Mouse (Mus musculus) embryonic facial prominence, embryonic 15.5 days (tissue): ENCODE measurements around the gene Olfr559. TPM values are rescaled to one million over a fixed set of nuclear protein-coding genes. Genes with fewer than 3 reads are reported as not detected.

Source experiments
- ATAC-seq: fragments of 200-750 bp; cut with Nextera tagmentation; 2 replicates; pipeline ENCODE4 v1.8.0; 2017; ENCODE audit warnings: low read depth, moderate TSS enrichment; ENCODE audit not compliant: insufficient number of reproducible peaks, low FRiP score, low TSS enrichment
- H3K27ac ChIP-seq: fragments of 300-500 bp; sonication (generic); replicated peaks from 2 replicates; pipeline ENCODE4 v1.5.1; 2015; ENCODE audit warnings: mild to moderate bottlenecking, inconsistent platforms
- H3K27me3 ChIP-seq: fragments of 300-500 bp; sonication (generic); 2 replicates; pipeline ENCODE4 v1.6.1; 2015; ENCODE audit warnings: inconsistent platforms
- H3K36me3 ChIP-seq: fragments of 300-500 bp; sonication (generic); 2 replicates; pipeline ENCODE4 v1.6.1; 2015; ENCODE audit warnings: mild to moderate bottlenecking, inconsistent platforms
- H3K4me1 ChIP-seq: fragments of 300-500 bp; sonication (generic); 2 replicates; pipeline ENCODE4 v1.6.1; 2015; ENCODE audit warnings: inconsistent platforms
- H3K4me2 ChIP-seq: fragments of 300-500 bp; sonication (generic); replicated peaks from 2 replicates; pipeline ENCODE4 v1.6.1; 2015; ENCODE audit warnings: mild to moderate bottlenecking, inconsistent platforms
- H3K4me3 ChIP-seq: fragments of 300-500 bp; sonication (generic); replicated peaks from 2 replicates; pipeline ENCODE4 v1.5.1; 2015; ENCODE audit warnings: mild to moderate bottlenecking, inconsistent platforms
- H3K9ac ChIP-seq: fragments of 300-500 bp; sonication (generic); 2 replicates; pipeline ENCODE4 v1.6.1; 2015; ENCODE audit warnings: inconsistent platforms
- H3K9me3 ChIP-seq: fragments of 300-500 bp; sonication (generic); replicated peaks from 2 replicates; pipeline ENCODE4 v1.6.1; 2016; ENCODE audit warnings: inconsistent platforms
- WGBS: fragments of 180-500 bp; shearing (Covaris S2); methylation state at CpG from one replicate; pipeline ENCODE4 v1.1.7; 2015; 5-methylcytosine and 5-hydroxymethylcytosine counted together
- polyA plus RNA-seq: library from polyadenylated mRNA; unstranded; fragments of >200 nt; fragmentation: Nextera tagmentation; extraction: Ambion mirVana; gene quantifications from 2 replicates; pipeline ENCODE4 v1.2.1, GENCODE M21; 2015

Olfr559 gene
- polyA plus RNA-seq, 1 experiment from 2014 or later: not detected

- no peak for ATAC-seq
- 85% methylated on average over 1 of the region's 1 CpGs for WGBS
- H3K9me3 ChIP-seq: no peaks in the 10 kb centered on the region
- H3K9ac ChIP-seq: no peak overlapping the region
- H3K27ac ChIP-seq: no peak overlapping the region
- H3K4me2 ChIP-seq: no peak overlapping the region
- H3K4me1 ChIP-seq: no peaks in the 10 kb centered on the region
- H3K27me3 ChIP-seq: no peaks in the 10 kb centered on the region
- no peak overlapping the region for H3K4me3 ChIP-seq
- H3K36me3 ChIP-seq: peaks cover 3% of the 10 kb centered on the region; the same call in 1 of the 2 replicates
Observed at GRCm38 (mm10) chr7:102681916-102682315, 45.4 kb downstream of the Olfr559 start.

DNA sequence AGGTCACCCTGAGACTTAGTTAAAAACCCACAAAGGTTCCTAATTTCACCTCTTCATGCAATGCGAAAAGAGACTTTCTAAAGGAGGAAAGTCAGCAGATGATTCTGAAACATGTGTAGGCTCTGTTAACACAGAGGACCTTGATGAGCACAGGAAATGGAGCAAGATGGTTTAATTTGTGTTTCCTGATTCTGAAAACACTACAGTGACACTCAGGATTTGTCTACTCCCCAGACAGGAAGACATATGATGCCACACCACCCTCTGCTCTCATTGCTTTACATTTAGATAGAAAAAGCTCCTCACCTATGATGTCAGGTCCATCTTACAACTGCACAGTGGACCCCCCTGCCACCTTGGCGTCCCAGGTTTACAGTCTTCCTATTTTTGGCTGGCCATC lies 51.1 kb downstream of the Olfr559 start:
- H3K9ac ChIP-seq: no peak overlapping the region
- H3K9me3 ChIP-seq: no peaks in the 10 kb centered on the region
- no peak overlapping the region for H3K4me2 ChIP-seq
- ATAC-seq: no peak
- no peak overlapping the region for H3K4me3 ChIP-seq
- 76% methylated on average over 2 of the region's 2 CpGs for WGBS
- no peaks in the 10 kb centered on the region for H3K27me3 ChIP-seq
- no peak overlapping the region for H3K27ac ChIP-seq
- no peaks in the 10 kb centered on the region for H3K4me1 ChIP-seq
- no peaks in the 10 kb centered on the region for H3K36me3 ChIP-seq

Other genes with a start within 250 kb of the Olfr559 start
- 0.51 and 0.68 TPM in 2 replicates for gene Olfr543, start 245.8 kb downstream of the Olfr559 start, polyA plus RNA-seq
- gene Olfr544, start 239.2 kb downstream of the Olfr559 start, polyA plus RNA-seq: 0.68 and 0.71 TPM in 2 replicates
- gene Olfr545, start 227.9 kb downstream of the Olfr559 start, polyA plus RNA-seq: 0.13 TPM in 1 of 2 replicates, not detected in the other
- not detected in 2 replicates for gene Olfr547, start 192.7 kb downstream of the Olfr559 start, polyA plus RNA-seq
- 0.11 and 0.12 TPM in 2 replicates for gene Olfr548-ps1, start 186.6 kb downstream of the Olfr559 start, polyA plus RNA-seq
- 0.08 and 0.16 TPM in 2 replicates for gene Olfr549, start 177.6 kb downstream of the Olfr559 start, polyA plus RNA-seq
- gene Trim21, start 162.0 kb downstream of the Olfr559 start, polyA plus RNA-seq: 0.54 and 0.81 TPM in 2 replicates
- 0.20 and 0.68 TPM in 2 replicates for gene Olfr550, start 156.0 kb downstream of the Olfr559 start, polyA plus RNA-seq
- gene Olfr551, start 135.6 kb downstream of the Olfr559 start, polyA plus RNA-seq: 0.07 TPM in 1 of 2 replicates, not detected in the other
- 0.12 and 0.15 TPM in 2 replicates for gene Olfr552, start 129.7 kb downstream of the Olfr559 start, polyA plus RNA-seq
- gene Olfr553, start 109.3 kb downstream of the Olfr559 start, polyA plus RNA-seq: 0.14 and 0.21 TPM in 2 replicates
- 0.17 TPM in 1 of 2 replicates, not detected in the other for gene Olfr554, start 89.1 kb downstream of the Olfr559 start, polyA plus RNA-seq
- not detected in 2 replicates for gene Olfr555, start 68.7 kb downstream of the Olfr559 start, polyA plus RNA-seq
- gene Olfr556, start 62.6 kb downstream of the Olfr559 start, polyA plus RNA-seq: not detected in 2 replicates
- 14.9 and 17.4 TPM in 2 replicates for gene Trim68, start 40.2 kb downstream of the Olfr559 start, polyA plus RNA-seq
- 0.09 and 0.16 TPM in 2 replicates for gene Olfr557, start 31.6 kb downstream of the Olfr559 start, polyA plus RNA-seq
- 0.62 and 0.71 TPM in 2 replicates for gene Olfr558, start 25.3 kb downstream of the Olfr559 start, polyA plus RNA-seq
- gene Olfr33, start 8.4 kb downstream of the Olfr559 start, polyA plus RNA-seq: 0.11 and 0.41 TPM in 2 replicates
- 0.08 TPM in 1 of 2 replicates, not detected in the other for gene Olfr560, start 31.9 kb upstream of the Olfr559 start, polyA plus RNA-seq
- gene Olfr78, start 32.0 kb upstream of the Olfr559 start, polyA plus RNA-seq: 0.18 and 0.35 TPM in 2 replicates
- gene Olfr561, start 43.7 kb upstream of the Olfr559 start, polyA plus RNA-seq: 0.09 and 0.25 TPM in 2 replicates
- gene Olfr564, start 76.0 kb upstream of the Olfr559 start, polyA plus RNA-seq: not detected in 2 replicates
- 0.18 and 0.51 TPM in 2 replicates for gene Olfr566, start 131.3 kb upstream of the Olfr559 start, polyA plus RNA-seq
- 0.18 TPM in 1 of 2 replicates, not detected in the other for gene Olfr568, start 149.6 kb upstream of the Olfr559 start, polyA plus RNA-seq
- gene Olfr569, start 163.4 kb upstream of the Olfr559 start, polyA plus RNA-seq: 0.11 TPM in 1 of 2 replicates, not detected in the other
- gene Olfr570, start 167.1 kb upstream of the Olfr559 start, polyA plus RNA-seq: 0.38 and 0.67 TPM in 2 replicates
- gene Olfr571, start 190.0 kb upstream of the Olfr559 start, polyA plus RNA-seq: 0.08 and 0.09 TPM in 2 replicates
- not detected in 2 replicates for gene Olfr572, start 196.9 kb upstream of the Olfr559 start, polyA plus RNA-seq
- gene Olfr573-ps1, start 215.1 kb upstream of the Olfr559 start, polyA plus RNA-seq: not detected in 2 replicates
- not detected in 2 replicates for gene Olfr574, start 221.0 kb upstream of the Olfr559 start, polyA plus RNA-seq
- not detected in 2 replicates for gene Olfr575, start 231.3 kb upstream of the Olfr559 start, polyA plus RNA-seq
- gene Olfr576, start 235.2 kb upstream of the Olfr559 start, polyA plus RNA-seq: not detected in 2 replicates
- gene Olfr577, start 248.5 kb upstream of the Olfr559 start, polyA plus RNA-seq: 0.05 TPM in 1 of 2 replicates, not detected in the other